Mouse (Mus musculus): ENCODE measurements around the gene Arhgap45. TPM values are rescaled to one million over a fixed set of nuclear protein-coding genes. Genes with fewer than 3 reads are reported as not detected.
A peak's percentile ranks its signal among the peaks of the same experiment; 100 is the strongest.

The Arhgap45 gene
- polyA plus RNA-seq, 1 experiment: 36.8 TPM

- TF ChIP-seq CTCF (IDR thresholded peaks at IDR 0.05; ENCODE audit: extremely low read depth, insufficient read length, insufficient replicate concordance, low read depth, low read length) (no peak), POLR2A (IDR thresholded peaks at IDR 0.05; ENCODE audit: low read depth, low read length) (no peak)
- Histone ChIP-seq H3K27me3 (ENCODE audit: control insufficient read depth, insufficient read depth, low read length) (no peaks in the 10 kb centered on the region), H3K4me3 (ENCODE audit: low read depth, low read length) (no peak overlapping the region), H3K36me3 (ENCODE audit: control insufficient read depth, insufficient read depth, low read length) (peaks cover 17% of the 10 kb centered on the region), H3K27ac (ENCODE audit: insufficient read depth, low read depth, low read length) (no peak overlapping the region), H3K4me1 (ENCODE audit: control insufficient read depth, insufficient read depth, insufficient read length, low read length) (peaks cover 18% of the 10 kb centered on the region)
- 78% methylated on average over 9 of the region's 9 CpGs for WGBS
These were observed 14.5 kb upstream of the Arhgap45 start for GRCm38 (mm10) chr10:80001945-80002344.

DNA sequence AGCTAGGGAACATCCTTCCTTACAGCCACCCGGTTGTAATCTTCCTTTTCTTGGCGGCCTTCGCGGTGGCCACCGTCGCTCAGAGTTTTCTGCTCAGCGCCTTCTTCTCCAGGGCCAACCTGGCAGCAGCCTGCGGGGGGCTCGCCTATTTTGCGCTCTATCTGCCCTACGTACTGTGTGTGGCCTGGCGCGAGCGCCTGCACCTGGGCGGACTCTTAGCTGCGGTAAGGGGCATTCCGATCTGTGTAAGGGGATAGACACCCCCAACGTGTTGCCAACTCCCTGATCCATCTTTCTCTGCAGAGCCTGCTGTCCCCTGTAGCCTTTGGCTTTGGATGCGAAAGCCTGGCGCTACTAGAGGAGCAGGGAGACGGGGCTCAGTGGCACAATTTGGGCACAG, 13.6 kb upstream of the Arhgap45 start:
- H3K4me3 ChIP-seq (ENCODE audit: low read depth, low read length): no peak overlapping the region
- TF ChIP-seq CTCF (IDR thresholded peaks at IDR 0.05; ENCODE audit: extremely low read depth, insufficient read length, insufficient replicate concordance, low read depth, low read length): no peak
- no peak for TF ChIP-seq POLR2A (IDR thresholded peaks at IDR 0.05; ENCODE audit: low read depth, low read length)
- H3K4me1 ChIP-seq (ENCODE audit: control insufficient read depth, insufficient read depth, insufficient read length, low read length): peaks cover 13% of the 10 kb centered on the region
- 78% methylated on average over 21 of the region's 21 CpGs for WGBS
- H3K27ac ChIP-seq (ENCODE audit: insufficient read depth, low read depth, low read length): no peak overlapping the region
- peaks cover 23% of the 10 kb centered on the region for H3K36me3 ChIP-seq (ENCODE audit: control insufficient read depth, insufficient read depth, low read length)
- no peaks in the 10 kb centered on the region for H3K27me3 ChIP-seq (ENCODE audit: control insufficient read depth, insufficient read depth, low read length)

DNA sequence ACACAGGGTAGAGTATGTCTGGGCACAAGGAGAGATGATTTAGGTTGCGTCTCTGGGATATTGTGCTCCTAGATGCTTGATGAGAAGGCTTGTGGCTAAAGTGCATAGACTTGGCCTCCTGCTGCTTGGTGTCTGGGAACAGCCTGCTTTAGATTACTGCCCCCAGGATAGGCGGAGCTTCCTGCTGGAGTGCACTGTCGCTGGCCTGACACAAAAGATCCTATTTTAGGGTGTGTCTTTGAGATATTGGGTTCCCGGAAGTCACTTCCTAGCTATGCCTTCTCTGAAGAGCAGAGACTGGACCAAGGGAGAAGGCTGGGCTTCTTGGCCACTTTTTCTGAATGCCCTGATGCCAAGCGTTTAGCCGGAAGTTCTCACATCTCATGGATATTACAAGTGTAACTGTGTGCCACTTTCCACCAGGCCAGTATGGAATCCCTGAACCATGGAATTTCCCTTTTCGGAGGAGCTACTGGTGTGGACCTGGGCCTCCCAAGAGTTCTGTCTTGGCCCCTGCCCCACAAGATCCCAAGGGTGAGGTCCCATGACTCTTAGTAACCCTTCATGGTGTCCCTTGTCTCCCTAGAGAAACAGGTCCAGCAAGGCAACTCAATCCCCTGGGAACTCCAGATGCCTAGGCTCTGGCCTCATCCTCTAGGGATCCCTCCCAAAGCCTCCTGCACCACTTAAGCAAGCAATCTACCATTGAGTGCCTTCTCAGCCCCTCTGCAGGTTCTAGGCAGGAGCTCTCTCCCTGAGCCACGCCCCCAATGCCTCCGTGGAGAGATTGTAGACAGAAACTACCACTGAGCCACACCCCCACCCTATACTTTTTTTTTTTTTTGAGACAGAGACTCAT, 12.8 kb upstream of the Arhgap45 start:
- Histone ChIP-seq H3K36me3 (ENCODE audit: control insufficient read depth, insufficient read depth, low read length) (peaks cover 27% of the 10 kb centered on the region), H3K4me1 (ENCODE audit: control insufficient read depth, insufficient read depth, insufficient read length, low read length) (peaks cover 8% of the 10 kb centered on the region), H3K27ac (ENCODE audit: insufficient read depth, low read depth, low read length) (no peak overlapping the region), H3K4me3 (ENCODE audit: low read depth, low read length) (no peak overlapping the region), H3K27me3 (ENCODE audit: control insufficient read depth, insufficient read depth, low read length) (no peaks in the 10 kb centered on the region)
- no peak for TF ChIP-seq CTCF (IDR thresholded peaks at IDR 0.05; ENCODE audit: extremely low read depth, insufficient read length, insufficient replicate concordance, low read depth, low read length)
- TF ChIP-seq POLR2A (IDR thresholded peaks at IDR 0.05; ENCODE audit: low read depth, low read length): no peak
- WGBS: 45% methylated on average over 9 of the region's 9 CpGs

DNA sequence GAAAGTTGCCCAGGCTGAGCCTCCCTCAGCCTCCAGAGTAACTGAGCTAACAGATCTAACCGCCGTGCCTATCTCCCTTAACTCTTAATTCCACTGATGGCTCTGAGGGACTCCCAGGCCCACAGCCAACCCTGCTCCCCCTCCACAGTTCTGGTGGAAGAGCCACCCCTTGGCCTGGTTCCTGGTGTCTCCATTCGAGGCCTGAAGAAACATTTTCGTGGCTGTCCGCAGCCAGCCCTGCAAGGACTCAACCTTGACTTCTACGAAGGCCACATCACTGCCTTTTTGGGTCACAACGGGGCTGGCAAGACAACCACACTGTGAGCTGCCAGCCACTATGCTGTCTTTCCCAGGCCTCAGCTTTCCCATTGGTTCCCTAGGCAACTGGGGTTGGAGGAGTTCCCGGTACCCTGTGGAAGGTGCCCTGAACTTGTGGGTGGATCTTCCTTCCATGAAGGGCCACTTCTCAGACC, 12.2 kb upstream of the Arhgap45 start:
- Histone ChIP-seq H3K4me3 (ENCODE audit: low read depth, low read length) (no peak overlapping the region), H3K36me3 (ENCODE audit: control insufficient read depth, insufficient read depth, low read length) (peaks cover 32% of the 10 kb centered on the region), H3K4me1 (ENCODE audit: control insufficient read depth, insufficient read depth, insufficient read length, low read length) (peaks cover 8% of the 10 kb centered on the region), H3K27ac (ENCODE audit: insufficient read depth, low read depth, low read length) (no peak overlapping the region), H3K27me3 (ENCODE audit: control insufficient read depth, insufficient read depth, low read length) (no peaks in the 10 kb centered on the region)
- TF ChIP-seq POLR2A (IDR thresholded peaks at IDR 0.05; ENCODE audit: low read depth, low read length): no peak
- no peak for TF ChIP-seq CTCF (IDR thresholded peaks at IDR 0.05; ENCODE audit: extremely low read depth, insufficient read length, insufficient replicate concordance, low read depth, low read length)
- WGBS: 85% methylated on average over 8 of the region's 8 CpGs

- Histone ChIP-seq H3K27me3 (ENCODE audit: control insufficient read depth, insufficient read depth, low read length) (no peaks in the 10 kb centered on the region), H3K36me3 (ENCODE audit: control insufficient read depth, insufficient read depth, low read length) (peaks cover 32% of the 10 kb centered on the region), H3K4me1 (ENCODE audit: control insufficient read depth, insufficient read depth, insufficient read length, low read length) (peaks cover 12% of the 10 kb centered on the region), H3K27ac (ENCODE audit: insufficient read depth, low read depth, low read length) (no peak overlapping the region), H3K4me3 (ENCODE audit: low read depth, low read length) (no peak overlapping the region)
- WGBS: 90% methylated on average over 6 of the region's 6 CpGs
- no peak for TF ChIP-seq POLR2A (IDR thresholded peaks at IDR 0.05; ENCODE audit: low read depth, low read length)
- TF ChIP-seq CTCF (IDR thresholded peaks at IDR 0.05; ENCODE audit: extremely low read depth, insufficient read length, insufficient replicate concordance, low read depth, low read length): no peak
These were observed 4.7 kb upstream of the Arhgap45 start for GRCm38 (mm10) chr10:80011740-80012139.

- Histone ChIP-seq H3K4me3 (ENCODE audit: low read depth, low read length) (no peak overlapping the region), H3K27me3 (ENCODE audit: control insufficient read depth, insufficient read depth, low read length) (no peaks in the 10 kb centered on the region), H3K4me1 (ENCODE audit: control insufficient read depth, insufficient read depth, insufficient read length, low read length) (peaks cover 16% of the 10 kb centered on the region), H3K36me3 (ENCODE audit: control insufficient read depth, insufficient read depth, low read length) (peaks cover 20% of the 10 kb centered on the region), H3K27ac (ENCODE audit: insufficient read depth, low read depth, low read length) (no peak overlapping the region)
- TF ChIP-seq CTCF (IDR thresholded peaks at IDR 0.05; ENCODE audit: extremely low read depth, insufficient read length, insufficient replicate concordance, low read depth, low read length) (no peak), POLR2A (IDR thresholded peaks at IDR 0.05; ENCODE audit: low read depth, low read length) (no peak)
- WGBS: 69% methylated on average over 25 of the region's 25 CpGs
These were observed 2.8 kb upstream of the Arhgap45 start for GRCm38 (mm10) chr10:80013609-80014008.

GRCm38 (mm10) chr10:80014484-80015290, 1.8 kb upstream of the Arhgap45 start:
- Histone ChIP-seq H3K4me3 (ENCODE audit: low read depth, low read length) (no peak overlapping the region; the same call in 1 of the 2 replicates), H3K4me1 (ENCODE audit: control insufficient read depth, insufficient read depth, insufficient read length, low read length) (peaks cover 19% of the 10 kb centered on the region), H3K36me3 (ENCODE audit: control insufficient read depth, insufficient read depth, low read length) (peaks cover 14% of the 10 kb centered on the region), H3K27me3 (ENCODE audit: control insufficient read depth, insufficient read depth, low read length) (no peaks in the 10 kb centered on the region), H3K27ac (ENCODE audit: insufficient read depth, low read depth, low read length) (no peak overlapping the region)
- TF ChIP-seq CTCF (IDR thresholded peaks at IDR 0.05; ENCODE audit: extremely low read depth, insufficient read length, insufficient replicate concordance, low read depth, low read length): 0 out of 2 replicates have a peak, but pooled peaks have one; percentile 24
- TF ChIP-seq POLR2A (IDR thresholded peaks at IDR 0.05; ENCODE audit: low read depth, low read length): no peak
- 25% methylated on average over 28 of the region's 28 CpGs for WGBS

Data from small intestine, adult 2 months (tissue).